Mouse (Mus musculus) hindbrain, embryonic 14.5 days (tissue): ENCODE measurements around the gene Ryr1. TPM values are rescaled to one million over a fixed set of nuclear protein-coding genes. Genes with fewer than 3 reads are reported as not detected.

Experiments used
- ATAC-seq: fragments of 200-750 bp; cut with Nextera tagmentation; 2 replicates; pipeline ENCODE4 v1.8.0; 2017; ENCODE audit warnings: moderate number of reproducible peaks, mild to moderate bottlenecking, moderate TSS enrichment, moderate library complexity; ENCODE audit not compliant: low FRiP score
- DNase-seq: peaks from one replicate; pipeline ENCODE4 v3.0.0-alpha.2; 2015; ENCODE audit warnings: low spot score
- H3K27ac ChIP-seq: fragments of 300-500 bp; sonication (generic); 2 replicates; pipeline ENCODE4 v1.5.1; 2014; ENCODE audit warnings: mild to moderate bottlenecking, moderate library complexity
- H3K27me3 ChIP-seq: fragments of 300-500 bp; sonication (generic); 2 replicates; pipeline ENCODE4 v1.6.1; 2014; ENCODE audit warnings: mild to moderate bottlenecking, low read length, mixed read lengths; ENCODE audit not compliant: control insufficient read depth, insufficient read depth
- H3K36me3 ChIP-seq: fragments of 300-500 bp; sonication (generic); replicated peaks from 2 replicates; pipeline ENCODE4 v1.6.1; 2014; ENCODE audit not compliant: control insufficient read depth, insufficient read depth
- H3K4me1 ChIP-seq: fragments of 300-500 bp; sonication (generic); replicated peaks from 2 replicates; pipeline ENCODE4 v1.6.1; 2014; ENCODE audit warnings: antibody characterized with exemption, low read length, mixed read lengths; ENCODE audit not compliant: control insufficient read depth, insufficient read depth
- H3K4me2 ChIP-seq: fragments of 300-500 bp; sonication (generic); replicated peaks from 2 replicates; pipeline ENCODE4 v1.6.1; 2014; ENCODE audit warnings: mild to moderate bottlenecking, moderate library complexity
- H3K4me3 ChIP-seq: fragments of 300-500 bp; sonication (generic); replicated peaks from 2 replicates; pipeline ENCODE4 v1.5.1; 2014; ENCODE audit warnings: mild to moderate bottlenecking, low read length
- H3K9ac ChIP-seq: fragments of 300-500 bp; sonication (generic); 2 replicates; pipeline ENCODE4 v1.6.1; 2014
- H3K9me3 ChIP-seq: fragments of 300-500 bp; sonication (generic); 2 replicates; pipeline ENCODE4 v1.6.1; 2016; ENCODE audit warnings: low read length; ENCODE audit not compliant: control insufficient read depth
- WGBS: fragments of 180-500 bp; shearing (Covaris S2); extraction: QIAGEN DNeasy Blood & Tissue Kit; methylation state at CpG from one replicate; pipeline ENCODE4 v1.1.7; 2014; 5-methylcytosine and 5-hydroxymethylcytosine counted together
- microRNA counts: library from miRNA; unstranded; fragments of <30 nt; microRNA quantifications from one replicate; lab custom pipeline; 2016
- microRNA-seq: library from miRNA; unstranded; fragments of <30 nt; microRNA quantifications from one replicate; pipeline ENCODE4, GENCODE M21; 2016
- polyA plus RNA-seq: library from polyadenylated mRNA; unstranded; fragments of >200 nt; fragmentation: Nextera tagmentation; extraction: Ambion mirVana; gene quantifications from 2 replicates; pipeline ENCODE4 v1.2.1, GENCODE M21; 2014

Ryr1 gene
- polyA plus RNA-seq, 1 experiment from 2014 or later, result 7.6 TPM

DNA sequence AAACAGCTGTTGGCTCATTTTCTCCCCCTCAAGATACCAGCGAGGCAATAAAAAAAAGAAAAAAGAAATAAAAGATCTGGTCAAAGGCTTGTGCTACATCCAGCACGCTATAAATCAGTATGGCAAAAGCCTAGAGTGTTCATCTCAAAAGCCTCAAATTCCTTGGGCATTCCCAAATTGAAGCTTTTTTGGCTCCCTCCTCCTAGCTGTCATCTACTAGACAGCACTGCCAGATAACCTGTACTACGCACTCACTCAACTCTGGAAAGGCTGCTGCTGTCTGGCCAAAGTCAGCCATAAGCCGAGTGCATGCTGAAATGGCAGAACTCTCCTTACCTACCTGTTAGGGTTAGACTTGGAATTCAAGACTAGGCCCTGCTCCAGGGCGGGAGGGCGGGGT lies 167.7 kb downstream of the Ryr1 start:
- no peaks in the 10 kb centered on the region for H3K36me3 ChIP-seq
- no peaks in the 10 kb centered on the region for H3K27me3 ChIP-seq
- WGBS, result 86% methylated on average over 6 of the region's 6 CpGs
- ATAC-seq (no peak), DNase-seq (no peak)
- H3K27ac ChIP-seq, result no peak overlapping the region
- no peak overlapping the region for H3K9ac ChIP-seq
- peaks cover 52% of the 10 kb centered on the region for H3K4me1 ChIP-seq
- no peak overlapping the region for H3K4me2 ChIP-seq
- H3K4me3 ChIP-seq, result no peak overlapping the region
- no peaks in the 10 kb centered on the region for H3K9me3 ChIP-seq

DNA sequence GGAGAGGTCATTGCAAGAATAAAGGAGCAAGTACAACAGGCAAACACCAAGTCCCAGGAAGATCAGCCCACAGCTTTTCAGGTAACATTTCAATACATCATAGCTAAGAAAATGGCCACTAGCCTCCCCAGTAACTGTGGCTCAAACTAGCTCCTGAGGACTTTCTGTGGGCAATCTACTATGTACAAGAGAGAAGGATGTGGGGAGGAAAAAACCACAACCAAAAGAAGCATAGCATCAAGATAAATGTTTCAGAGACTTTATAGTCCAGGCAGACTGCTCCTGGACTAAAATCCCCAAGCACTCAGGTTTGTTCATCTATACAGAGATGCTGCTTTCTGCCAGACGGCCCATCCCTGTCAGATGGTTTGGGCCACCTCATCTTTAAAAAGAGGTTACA lies 168.7 kb downstream of the Ryr1 start:
- Histone ChIP-seq H3K4me1 (peaks cover 54% of the 10 kb centered on the region), H3K27me3 (no peaks in the 10 kb centered on the region), H3K36me3 (no peaks in the 10 kb centered on the region), H3K4me3 (no peak overlapping the region), H3K27ac (0 out of 2 replicates have a peak overlapping the region, but pooled peaks have one; percentile 14), H3K4me2 (no peak overlapping the region), H3K9me3 (no peaks in the 10 kb centered on the region), H3K9ac (no peak overlapping the region)
- ATAC-seq (no peak), DNase-seq (no peak)
- WGBS, result 97% methylated on average over 1 of the region's 1 CpGs

DNA sequence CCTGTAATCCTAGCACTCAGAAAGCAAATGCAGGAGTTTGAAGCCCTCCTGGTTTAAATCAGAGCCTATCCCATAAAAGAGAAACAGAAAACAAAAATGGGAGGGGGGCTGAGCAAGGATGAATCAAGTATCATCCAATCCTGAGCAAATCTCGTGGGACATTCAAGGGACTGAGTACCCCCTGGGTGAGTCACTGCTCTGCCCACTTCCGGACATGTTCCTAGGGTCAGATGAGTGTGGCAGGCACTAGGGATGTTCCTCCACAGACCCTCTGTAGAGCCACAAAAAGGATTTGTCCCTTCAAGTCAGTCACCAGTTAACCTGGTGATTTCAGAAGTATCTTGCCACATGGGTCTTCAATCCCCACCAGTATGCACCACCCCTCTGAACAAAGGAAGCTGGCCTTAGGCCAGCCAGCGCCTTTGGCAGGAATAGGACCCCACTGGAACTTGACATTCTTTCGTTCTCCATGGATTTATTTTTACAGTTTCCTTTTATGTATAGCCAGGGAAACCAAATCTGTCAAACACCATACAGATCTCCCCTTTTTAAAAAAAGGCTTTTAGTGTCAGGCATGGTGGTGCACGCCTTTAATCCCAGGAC lies 169.6 kb downstream of the Ryr1 start:
- Histone ChIP-seq H3K9ac (no peak overlapping the region), H3K36me3 (no peaks in the 10 kb centered on the region; the same call in 1 of the 2 replicates), H3K4me3 (no peak overlapping the region), H3K27ac (no peak overlapping the region), H3K4me1 (peaks cover 45% of the 10 kb centered on the region), H3K9me3 (no peaks in the 10 kb centered on the region), H3K4me2 (no peak overlapping the region), H3K27me3 (no peaks in the 10 kb centered on the region)
- ATAC-seq, result no peak
- WGBS, result 53% methylated on average over 5 of the region's 5 CpGs
- DNase-seq, result peak; percentile 50

DNA sequence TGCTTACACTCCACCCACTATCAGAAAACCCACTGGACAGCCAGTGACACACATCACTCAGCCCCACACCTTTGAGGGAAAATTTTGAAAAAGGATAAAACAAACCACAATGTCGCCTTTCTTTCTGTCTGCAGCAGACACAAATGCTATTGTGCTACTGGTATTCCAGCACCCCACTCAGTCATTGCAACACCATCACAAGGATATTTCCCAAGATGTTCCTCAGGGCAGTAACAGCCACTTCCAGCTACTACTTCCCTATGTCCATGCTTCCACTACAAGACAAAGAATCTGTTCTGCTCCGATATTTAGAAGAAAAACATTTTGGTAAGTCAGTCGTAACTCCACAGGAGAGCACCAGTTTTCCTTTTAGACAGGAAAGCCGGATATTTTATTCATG lies 170.2 kb downstream of the Ryr1 start:
- Histone ChIP-seq H3K27ac (no peak overlapping the region), H3K9me3 (no peaks in the 10 kb centered on the region), H3K4me3 (no peak overlapping the region), H3K4me2 (no peak overlapping the region), H3K9ac (no peak overlapping the region), H3K4me1 (peaks cover 39% of the 10 kb centered on the region), H3K27me3 (no peaks in the 10 kb centered on the region), H3K36me3 (no peaks in the 10 kb centered on the region; the same call in 1 of the 2 replicates)
- no peak for ATAC-seq
- 73% methylated on average over 4 of the region's 4 CpGs for WGBS
- no peak for DNase-seq

DNA sequence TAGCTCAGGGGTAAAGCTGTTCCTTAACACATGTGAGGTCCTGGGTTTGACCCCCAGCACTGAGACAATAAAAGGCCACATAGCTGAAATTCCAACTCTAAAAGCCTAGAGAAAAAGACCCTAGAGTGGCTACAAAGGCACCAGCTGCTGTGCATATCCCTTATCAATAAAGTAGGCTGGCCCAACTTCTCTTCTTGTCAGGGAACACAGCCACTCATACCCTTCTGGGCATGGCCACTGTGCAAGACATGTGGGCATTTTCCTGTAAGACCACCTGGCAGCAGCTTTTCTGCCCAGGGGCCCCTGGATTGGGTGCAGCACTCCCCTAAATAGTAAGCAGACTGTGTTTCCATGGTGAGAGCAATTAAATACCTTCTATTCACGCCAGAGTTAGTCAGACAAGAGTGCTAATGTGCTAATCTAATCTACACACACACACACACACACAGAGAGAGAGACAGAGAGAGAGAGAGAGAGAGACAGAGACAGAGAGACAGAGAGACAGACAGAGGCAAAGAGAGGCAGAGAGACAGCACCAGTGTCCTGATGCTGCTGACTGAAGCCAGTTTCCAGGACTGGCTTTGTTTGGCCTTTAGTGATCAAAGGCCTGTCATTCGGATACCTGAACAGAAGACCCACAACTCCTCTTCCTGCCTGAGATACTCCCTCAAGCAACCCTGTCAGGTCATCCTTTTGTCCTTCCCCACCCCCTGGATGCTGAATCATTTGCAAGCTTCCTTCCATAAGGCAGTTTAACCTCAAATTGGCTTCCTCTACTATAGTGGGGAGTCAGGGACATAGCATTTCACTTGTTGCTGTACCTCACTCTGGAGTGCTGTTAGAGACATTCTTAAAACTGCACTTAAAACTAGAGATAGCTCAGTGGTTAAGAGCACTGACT lies 171.3 kb downstream of the Ryr1 start:
- Histone ChIP-seq H3K27me3 (no peaks in the 10 kb centered on the region), H3K4me2 (no peak overlapping the region), H3K4me3 (no peak overlapping the region), H3K4me1 (peaks cover 29% of the 10 kb centered on the region), H3K27ac (0 out of 2 replicates have a peak overlapping the region, but pooled peaks have one; percentile 38), H3K36me3 (peaks cover 3% of the 10 kb centered on the region; the same call in 1 of the 2 replicates), H3K9ac (no peak overlapping the region), H3K9me3 (no peaks in the 10 kb centered on the region)
- whole genome bisulfite sequencing, result 17% methylated on average over 2 of the region's 2 CpGs
- no peak for DNase-seq
- no peak; the same call in 1 of the 2 replicates for ATAC-seq

MicroRNAs within 50 kb of the gene (microRNA counts, 519-probe panel; counts per million panel counts)
- not detected for microRNA mmu-miR-1963 (lab: Ali Mortazavi, UCI)

Small RNAs within 50 kb of the gene (microRNA-seq; reads per million reads assigned to microRNA genes)
- gene Gm44408, result not detected
- not detected for gene Mir1963

Other genes starting within 250 kb of the Ryr1 start
- 0.09 and 0.24 TPM in 2 replicates for gene Capn12, start 243.8 kb downstream of the Ryr1 start, polyA plus RNA-seq
- 133 and 147 TPM in 2 replicates for gene Actn4, start 162.8 kb downstream of the Ryr1 start, polyA plus RNA-seq
- 291 and 321 TPM in 2 replicates for gene Eif3k, start 143.3 kb downstream of the Ryr1 start, polyA plus RNA-seq
- 8.6 and 10.4 TPM in 2 replicates for gene Map4k1, start 143.1 kb downstream of the Ryr1 start, polyA plus RNA-seq
- 0.91 and 1.1 TPM in 2 replicates for gene Rasgrp4, start 9.7 kb upstream of the Ryr1 start, polyA plus RNA-seq
- 25.8 and 32.8 TPM in 2 replicates for gene Fam98c, start 31.1 kb upstream of the Ryr1 start, polyA plus RNA-seq
- 0.36 and 1.0 TPM in 2 replicates for gene Ggn, start 45.0 kb upstream of the Ryr1 start, polyA plus RNA-seq
- gene Spred3, start 45.2 kb upstream of the Ryr1 start, polyA plus RNA-seq, result 10.3 and 10.5 TPM in 2 replicates
- gene Psmd8, start 55.5 kb upstream of the Ryr1 start, polyA plus RNA-seq, result 295 and 302 TPM in 2 replicates
- 2.6 and 3.3 TPM in 2 replicates for gene Catsperg1, start 88.9 kb upstream of the Ryr1 start, polyA plus RNA-seq
- gene Kcnk6, start 107.3 kb upstream of the Ryr1 start, polyA plus RNA-seq, result 0.66 and 0.78 TPM in 2 replicates
- gene Yif1b, start 113.2 kb upstream of the Ryr1 start, polyA plus RNA-seq, result 96.6 and 101 TPM in 2 replicates
- gene 2200002D01Rik, start 123.3 kb upstream of the Ryr1 start, polyA plus RNA-seq, result 0.61 and 0.67 TPM in 2 replicates
- 71.3 and 73.2 TPM in 2 replicates for gene Spint2, start 156.7 kb upstream of the Ryr1 start, polyA plus RNA-seq
- gene Ppp1r14a, start 164.1 kb upstream of the Ryr1 start, polyA plus RNA-seq, result 2.2 and 3.6 TPM in 2 replicates
- 160 and 161 TPM in 2 replicates for gene Dpf1, start 178.8 kb upstream of the Ryr1 start, polyA plus RNA-seq